Mouse (Mus musculus) central nervous system, embryonic 11.5 days (tissue): ENCODE measurements around the gene Zfp558. TPM values are rescaled to one million over a fixed set of nuclear protein-coding genes. Genes with fewer than 3 reads are reported as not detected.

Source experiments
- polyA plus RNA-seq: library from polyadenylated mRNA; depleted of rRNA; stranded (reverse); fragments of >200 nt; gene quantifications from 2 replicates; pipeline ENCODE4 v1.2.3, GENCODE M21; 2012; rRNA removed

Gene Zfp558
- 8.2 and 10.4 TPM in 2 replicates for polyA plus RNA-seq

DNA sequence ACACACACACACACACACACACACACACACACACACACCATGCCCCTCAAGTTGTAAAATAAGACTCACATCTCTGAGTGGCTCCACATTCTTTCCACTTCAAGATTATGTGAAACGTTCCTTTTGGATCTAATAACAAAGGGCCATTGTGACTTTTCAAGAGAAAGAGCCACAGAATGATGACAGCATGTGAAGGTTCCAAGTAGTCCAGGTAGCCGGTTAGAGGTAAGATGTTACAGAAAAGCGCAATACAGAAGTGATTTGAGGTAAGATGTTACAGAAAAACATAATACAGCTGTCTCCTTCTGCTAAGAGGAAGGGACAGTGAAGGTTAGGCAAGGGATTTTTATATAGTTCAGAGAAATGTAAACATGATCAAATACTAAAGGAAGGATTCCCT is at the start of gene Zfp558, which contains the start of gene Mbd3l1:
TSS of gene Zfp558 (minus strand) at position 101 of the 400 bp plus-strand sequence.
TSS of gene Mbd3l1 (plus strand) at position 192 of the 400 bp plus-strand sequence.

GRCm38 (mm10) chr9:18430354-18430753 is 47.7 kb downstream of the Zfp558 start, which contains the start of gene Mbd3l2:
Gene Mbd3l2, plus strand, starts transcription at chr9:18430654.

Other genes starting within 250 kb of the Zfp558 start
- 72.8 and 77.3 TPM in 2 replicates for gene Chordc1, start 186.1 kb downstream of the Zfp558 start, polyA plus RNA-seq
- gene Naalad2, start 75.3 kb downstream of the Zfp558 start, polyA plus RNA-seq: 1.7 and 3.2 TPM in 2 replicates
- gene Ubtfl1, start 73.8 kb downstream of the Zfp558 start, polyA plus RNA-seq: not detected in 2 replicates
- not detected in 2 replicates for gene Mbd3l2, start 47.6 kb downstream of the Zfp558 start, polyA plus RNA-seq
- gene Mbd3l1, start 91 bp upstream of the Zfp558 start, polyA plus RNA-seq: not detected in 2 replicates
- 0.08 and 0.62 TPM in 2 replicates for gene Muc16, start 196.3 kb upstream of the Zfp558 start, polyA plus RNA-seq